Mouse (Mus musculus) midbrain, embryonic 16.5 days (tissue): ENCODE data around the gene Gm11564. TPM values are rescaled to one million over a fixed set of nuclear protein-coding genes. Genes with fewer than 3 reads are reported as not detected.
"Not testable (repeated sequence)": the region's sequence is repeated elsewhere in the genome, so short reads cannot be mapped to it uniquely, and the experiment has no call there.

Experiments used
- ATAC-seq: fragments of 200-750 bp; cut with Nextera tagmentation; 2 replicates; pipeline ENCODE4 v1.8.0; 2017; ENCODE audit warnings: moderate TSS enrichment
- H3K27ac ChIP-seq: fragments of 300-500 bp; sonication (generic); 2 replicates; pipeline ENCODE4 v1.5.1; 2014; ENCODE audit warnings: mild to moderate bottlenecking, low read length, mixed read lengths
- H3K27me3 ChIP-seq: fragments of 300-500 bp; sonication (generic); 2 replicates; pipeline ENCODE4 v1.6.1; 2014; ENCODE audit warnings: low read depth, low read length, mixed read lengths; ENCODE audit not compliant: control insufficient read depth, insufficient read depth
- H3K36me3 ChIP-seq: fragments of 300-500 bp; sonication (generic); 2 replicates; pipeline ENCODE4 v1.6.1; 2014; ENCODE audit warnings: mild to moderate bottlenecking, low read length, moderate library complexity, mixed read lengths; ENCODE audit not compliant: control insufficient read depth, insufficient read depth
- H3K4me1 ChIP-seq: fragments of 300-500 bp; sonication (generic); 2 replicates; pipeline ENCODE4 v1.6.1; 2014; ENCODE audit warnings: mild to moderate bottlenecking, low read length, mixed read lengths; ENCODE audit not compliant: control insufficient read depth, insufficient read depth
- H3K4me2 ChIP-seq: fragments of 300-500 bp; sonication (generic); 2 replicates; pipeline ENCODE4 v1.6.1; 2014; ENCODE audit warnings: mild to moderate bottlenecking, low read length, mixed read lengths
- H3K4me3 ChIP-seq: fragments of 300-500 bp; sonication (generic); 2 replicates; pipeline ENCODE4 v1.5.1; 2014; ENCODE audit warnings: low read depth, mild to moderate bottlenecking, low read length, moderate library complexity, mixed read lengths
- H3K9ac ChIP-seq: fragments of 300-500 bp; sonication (generic); 2 replicates; pipeline ENCODE4 v1.6.1; 2014; ENCODE audit warnings: low read depth, low read length, mixed read lengths
- H3K9me3 ChIP-seq: fragments of 300-500 bp; sonication (generic); replicated peaks from 2 replicates; pipeline ENCODE4 v1.6.1; 2014; ENCODE audit warnings: mild to moderate bottlenecking, low read length, mixed read lengths; ENCODE audit not compliant: control insufficient read depth, poor library complexity, severe bottlenecking
- WGBS: fragments of 180-500 bp; shearing (Covaris S2); extraction: QIAGEN DNeasy Blood & Tissue Kit; methylation state at CpG from one replicate; pipeline ENCODE4 v1.1.7; 2014; 5-methylcytosine and 5-hydroxymethylcytosine counted together
- polyA plus RNA-seq: library from polyadenylated mRNA; unstranded; fragments of >200 nt; fragmentation: Nextera tagmentation; extraction: Ambion mirVana; gene quantifications from 2 replicates; pipeline ENCODE4 v1.2.1, GENCODE M21; 2015

The Gm11564 gene
- polyA plus RNA-seq, 1 experiment from 2014 or later, result not detected

GRCm38 (mm10) chr11:99809792-99810191 lies 5.7 kb downstream of the Gm11564 start, which contains the start of gene Krtap4-13:
Gene Krtap4-13, minus strand, starts transcription at chr11:99809892.
- ATAC-seq, H3K4me3 ChIP-seq, H3K9me3 ChIP-seq, H3K9ac ChIP-seq, H3K4me2 ChIP-seq, H3K4me1 ChIP-seq, H3K27ac ChIP-seq, H3K36me3 ChIP-seq, H3K27me3 ChIP-seq: not testable (repeated sequence)

DNA sequence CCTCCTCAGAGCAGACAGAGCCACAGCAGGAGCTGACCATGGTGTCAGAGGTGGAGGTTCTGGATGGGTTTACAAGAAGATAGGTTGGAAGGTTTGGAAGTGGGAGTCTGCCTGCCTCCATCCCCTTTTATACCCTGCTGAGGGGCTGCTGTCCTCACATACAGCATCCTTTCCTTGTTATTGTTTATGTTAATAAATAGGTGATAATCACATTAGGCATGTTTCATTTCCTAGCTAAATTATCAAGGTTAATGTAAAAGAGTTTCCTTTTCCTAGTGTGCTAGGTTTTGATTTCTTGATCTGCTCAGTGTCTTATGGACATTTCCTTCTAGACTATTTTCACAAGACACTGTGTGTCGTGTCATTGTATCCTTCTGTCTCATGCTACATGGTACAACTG lies 11.1 kb downstream of the Gm11564 start, which contains the start of gene Gm11554:
TSS of gene Gm11554 (minus strand) at position 101 of the 400 bp plus-strand sequence.
- not testable (repeated sequence) for ATAC-seq, H3K9me3 ChIP-seq, H3K9ac ChIP-seq, H3K27ac ChIP-seq, H3K4me3 ChIP-seq, H3K4me2 ChIP-seq, H3K4me1 ChIP-seq, H3K36me3 ChIP-seq, H3K27me3 ChIP-seq
- WGBS, result no CpG with 5 or more reads among the region's 1 CpGs

GRCm38 (mm10) chr11:99798832-99799231 lies 16.6 kb downstream of the Gm11564 start, which contains the start of gene Gm11569:
Gene Gm11569, minus strand, starts transcription at chr11:99798932.
- not testable (repeated sequence) for H3K36me3 ChIP-seq, ATAC-seq, H3K4me2 ChIP-seq, H3K9ac ChIP-seq, H3K4me1 ChIP-seq, H3K27ac ChIP-seq, H3K27me3 ChIP-seq, H3K4me3 ChIP-seq, H3K9me3 ChIP-seq
- WGBS, result no CpG with 5 or more reads among the region's 1 CpGs

GRCm38 (mm10) chr11:99793367-99793766 lies 22.1 kb downstream of the Gm11564 start, which contains the start of gene Gm11596:
Gene Gm11596, minus strand, starts transcription at chr11:99793467.
- no peaks in the 10 kb centered on the region for H3K9me3 ChIP-seq
- H3K27ac ChIP-seq, result no peak within 1 kb of the TSS
- no peak within 1 kb of the TSS for H3K9ac ChIP-seq
- H3K36me3 ChIP-seq, result no peaks in the 10 kb centered on the region
- WGBS, result 89% methylated on average over 2 of the region's 2 CpGs
- no peak within 1 kb of the TSS for H3K4me3 ChIP-seq
- no peaks in the 10 kb centered on the region for H3K27me3 ChIP-seq
- ATAC-seq, result no peak
- no peaks in the 10 kb centered on the region for H3K4me1 ChIP-seq
- H3K4me2 ChIP-seq, result no peak within 1 kb of the TSS

DNA sequence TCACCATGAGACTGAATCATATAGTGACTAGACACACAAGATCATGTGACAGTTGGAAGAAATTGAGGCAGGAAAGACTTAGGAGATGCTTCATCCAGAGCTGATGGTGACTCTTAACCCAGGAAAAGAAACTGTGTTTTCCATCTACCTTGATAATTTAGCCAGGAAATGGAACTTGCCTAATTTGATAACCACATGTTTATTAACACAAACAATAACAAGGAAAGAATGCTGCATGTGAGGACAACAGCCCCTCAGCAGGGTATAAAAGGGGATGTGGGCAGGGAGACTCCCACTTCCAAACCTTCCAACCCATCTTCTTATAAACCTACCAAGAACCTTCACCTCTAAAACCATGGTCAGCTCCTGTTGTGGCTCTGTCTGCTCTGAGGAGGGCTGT lies 30.6 kb downstream of the Gm11564 start, which contains the start of gene Krtap4-9:
TSS of gene Krtap4-9 (plus strand) at position 301 of the 400 bp plus-strand sequence.
- H3K27ac ChIP-seq, H3K4me2 ChIP-seq, ATAC-seq, H3K9ac ChIP-seq, H3K4me3 ChIP-seq, H3K4me1 ChIP-seq, H3K27me3 ChIP-seq, H3K36me3 ChIP-seq, H3K9me3 ChIP-seq: not testable (repeated sequence)

- no peaks in the 10 kb centered on the region for H3K9me3 ChIP-seq
- 98% methylated on average over 2 of the region's 2 CpGs for WGBS
Observed at GRCm38 (mm10) chr11:99780604-99781003, 34.9 kb downstream of the Gm11564 start, which contains the start of gene Krtap4-8. Gene Krtap4-8, minus strand, starts transcription at chr11:99780704.

GRCm38 (mm10) chr11:99778401-99778800 lies 37.1 kb downstream of the Gm11564 start:
- Histone ChIP-seq H3K4me1 (no peaks in the 10 kb centered on the region), H3K9me3 (no peaks in the 10 kb centered on the region), H3K27me3 (no peaks in the 10 kb centered on the region), H3K27ac (no peak overlapping the region), H3K4me3 (no peak overlapping the region), H3K9ac (no peak overlapping the region), H3K36me3 (no peaks in the 10 kb centered on the region), H3K4me2 (no peak overlapping the region)
- 54% methylated on average over 7 of the region's 7 CpGs for WGBS
- ATAC-seq, result no peak

More at GRCm38 (mm10) chr11:99780604-99781003, 34.9 kb downstream of the Gm11564 start, which contains the start of gene Krtap4-8:
- Histone ChIP-seq H3K27me3 (no peaks in the 10 kb centered on the region), H3K4me2 (no peak within 1 kb of the TSS), H3K9ac (no peak within 1 kb of the TSS), H3K36me3 (no peaks in the 10 kb centered on the region), H3K27ac (no peak within 1 kb of the TSS), H3K4me3 (no peak within 1 kb of the TSS), H3K4me1 (no peaks in the 10 kb centered on the region)
- no peak for ATAC-seq

DNA sequence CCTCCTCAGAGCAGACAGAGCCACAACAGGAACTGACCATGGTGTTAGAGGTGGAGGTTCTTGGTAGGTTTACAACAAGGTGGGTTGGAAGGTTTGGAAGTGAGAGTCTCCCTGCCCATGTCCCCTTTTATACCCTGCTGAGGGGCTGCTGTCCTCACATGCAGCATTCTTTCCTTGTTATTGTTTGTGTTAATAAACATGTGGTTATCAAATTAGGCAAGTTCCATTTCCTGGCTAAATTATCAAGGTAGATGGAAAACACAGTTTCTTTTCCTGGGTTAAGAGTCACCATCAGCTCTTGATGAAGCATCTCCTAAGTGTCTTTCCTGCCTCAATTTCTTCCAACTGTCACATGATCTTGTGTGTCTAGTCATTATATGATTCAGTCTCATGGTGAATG lies 42.7 kb downstream of the Gm11564 start, which contains the start of gene Gm11595:
TSS of gene Gm11595 (minus strand) at position 101 of the 400 bp plus-strand sequence.
- not testable (repeated sequence) for H3K9ac ChIP-seq, H3K4me3 ChIP-seq, H3K4me2 ChIP-seq, H3K4me1 ChIP-seq, H3K9me3 ChIP-seq, H3K36me3 ChIP-seq, H3K27me3 ChIP-seq, H3K27ac ChIP-seq, ATAC-seq

DNA sequence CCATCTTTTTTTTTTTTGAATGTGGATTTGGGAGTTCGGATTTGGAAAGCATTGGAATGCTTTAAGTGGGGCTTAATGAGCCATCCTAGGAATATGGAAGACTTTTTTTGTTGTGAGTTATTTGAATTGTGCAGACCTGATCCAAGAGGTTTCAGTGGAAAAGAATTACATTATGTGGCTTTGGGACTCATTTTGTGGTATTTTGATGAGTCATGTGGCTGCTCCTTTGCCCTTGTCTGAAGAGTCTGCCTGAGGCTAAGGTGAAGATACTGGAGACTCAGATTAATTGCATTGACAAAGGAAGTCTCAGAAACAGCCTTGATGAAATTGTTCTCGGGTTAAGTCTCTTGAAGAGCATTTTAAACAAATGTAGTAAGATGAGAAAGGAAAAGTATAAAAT lies 47.1 kb downstream of the Gm11564 start:
- Histone ChIP-seq H3K27me3 (no peaks in the 10 kb centered on the region), H3K9me3 (no peaks in the 10 kb centered on the region), H3K4me3 (no peak overlapping the region), H3K36me3 (no peaks in the 10 kb centered on the region), H3K4me1 (no peaks in the 10 kb centered on the region), H3K9ac (no peak overlapping the region), H3K27ac (no peak overlapping the region), H3K4me2 (no peak overlapping the region)
- ATAC-seq, result no peak
- 69% methylated on average over 2 of the region's 2 CpGs for WGBS
